Mouse (Mus musculus): Measurements from ENCODE around the gene Fhit.

- TF ChIP-seq CTCF (IDR thresholded peaks at IDR 0.05; ENCODE audit: insufficient read depth, low read length) (no peak), POLR2A (IDR thresholded peaks at IDR 0.05; ENCODE audit: borderline replicate concordance, extremely low read depth, low read depth, low read length) (no peak)
These were observed 1410.5 kb downstream of the Fhit start for GRCm38 (mm10) chr14:9751341-9751740.
